ENCODE assay signal across 8 mouse cellular contexts in the genomic region with DNA sequence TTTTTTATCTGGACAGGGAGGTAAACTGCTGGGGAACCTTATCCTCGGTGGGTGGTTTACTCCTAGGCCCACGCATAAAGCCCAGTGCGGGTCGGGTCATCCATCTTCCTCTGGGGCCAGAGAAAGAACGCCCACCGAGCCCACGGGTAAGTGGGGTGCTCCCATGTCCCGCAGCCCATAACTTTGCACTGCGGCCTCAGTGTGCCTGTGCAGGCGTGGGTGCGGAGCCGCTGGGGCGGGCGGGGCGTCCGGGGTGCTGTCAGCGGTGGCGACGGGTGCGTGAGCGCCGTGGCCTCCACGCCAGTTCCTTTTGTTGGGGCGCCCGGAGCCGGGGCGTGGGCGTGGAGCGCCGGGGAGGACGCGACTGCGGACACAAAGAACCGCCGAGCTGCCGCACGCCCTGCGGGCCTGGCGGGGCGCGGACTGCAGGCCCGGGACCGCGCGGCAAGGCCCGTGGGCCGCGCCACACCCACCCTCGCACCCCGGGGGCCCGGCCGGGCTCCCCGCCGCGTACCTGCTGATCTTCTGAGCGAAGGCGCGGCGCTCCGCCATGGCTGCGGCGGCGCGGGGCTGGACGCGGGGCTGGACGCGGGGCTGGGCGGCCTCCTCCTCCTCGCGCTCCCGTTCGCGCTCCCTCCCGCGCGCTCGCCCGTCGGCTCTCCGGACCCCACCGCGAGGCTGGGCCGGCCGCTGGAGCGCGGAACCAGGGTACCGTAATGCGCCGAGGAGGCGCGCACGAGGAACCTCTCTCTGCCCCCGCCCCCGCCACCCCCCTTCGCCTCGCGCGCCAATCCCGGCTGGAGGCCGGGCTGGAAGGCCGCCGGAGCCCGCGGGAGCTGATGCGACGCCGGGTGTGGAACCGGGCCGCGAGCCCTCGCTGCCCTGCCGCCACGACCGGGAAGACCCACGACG. TPM values are rescaled to one million over a fixed set of nuclear protein-coding genes. Genes with fewer than 3 reads are reported as not detected.
DNase-seq lines count a peak whose midpoint lies in the region; ATAC-seq and TF ChIP-seq lines count a peak whose summit lies in the region.

A gene (minus strand): TSS at position 705 of the 912 bp plus-strand sequence.

- DNase-seq in NIH3T3 (ENCODE audit: low read depth) = peak; percentile 98
- DNase-seq in cerebellum, adult 9-11 months = peak; percentile 78
- DNase-seq in heart, postnatal 4 days = peak; percentile 91
- DNase-seq in layer of hippocampus, adult 2 months (ENCODE audit: low spot score in 2 of 2) = peak; percentile 53 to 80
- DNase-seq in lung, adult 2 months = peak; percentile 81
- peak; percentile 76 for DNase-seq in ovary, adult 18-20 months (ENCODE audit: low spot score)
- DNase-seq in thymus, postnatal 0 days (ENCODE audit: low spot score) = peak; percentile 6

- no peak for TF ChIP-seq POLR2A in lung, adult 2 months (IDR thresholded peaks at IDR 0.05; ENCODE audit: borderline replicate concordance, extremely low read depth, low read depth, low read length)

- under 1% methylated on average over 103 of the region's 117 CpGs for WGBS in lung, adult 2 months

- peak within 1 kb of the TSS; percentile 78 for H3K4me3 ChIP-seq in layer of hippocampus, adult 2 months
- peak within 1 kb of the TSS; percentile 87 for H3K4me3 ChIP-seq in lung, adult 2 months (replicated peaks; ENCODE audit: extremely low read depth, low read depth, low read length)

- H3K27ac ChIP-seq in layer of hippocampus, adult 2 months = peak within 1 kb of the TSS; percentile 95

- no peak for TF ChIP-seq CTCF in layer of hippocampus, adult 2 months (conservative IDR thresholded peaks at IDR 0.05)
- TF ChIP-seq CTCF in lung, adult 2 months (IDR thresholded peaks at IDR 0.05; ENCODE audit: insufficient read depth, low read length) = no peak

- ATAC-seq in frontal cortex, adult (ENCODE audit: low TSS enrichment) = peak; percentile 67

- peaks cover 7% of the 10 kb centered on the region for H3K4me1 ChIP-seq in lung, adult 2 months (ENCODE audit: control insufficient read depth, insufficient read depth, low read length)

RNA-seq across cellular contexts. Expression of the gene that starts here (rescaled TPM):
- total RNA-seq in heart, postnatal 4 days (2021) = 10 to 100 TPM; 30.6 to 37.8 TPM
- 10 to 100 TPM; 31.2 to 39.7 TPM for total RNA-seq in layer of hippocampus, adult 2 months (2021)
- polyA plus RNA-seq in lung, adult 2 months (2012; rRNA removed) = 25.7 and 38.0 TPM in 2 replicates
- 6.0 and 6.1 TPM in 2 replicates for polyA plus RNA-seq in thymus, postnatal 0 days (2015; fragmentation: Nextera tagmentation; extraction: Ambion mirVana)

Comparison
In these comparisons a context has a peak if more than half of its experiments do, and no peak if none do; other contexts are left out.
1. Peak in every context shown above with its lines: DNase-seq, ATAC-seq, H3K4me3 ChIP-seq and H3K27ac ChIP-seq.
2. DNase-seq: peak in every context shown above with its lines; median percentile 98 in NIH3T3; 91 in heart, postnatal 4 days; 81 in lung, adult 2 months; 78 in cerebellum, adult 9-11 months; 76 in ovary, adult 18-20 months; 66 in layer of hippocampus, adult 2 months; 6 in thymus, postnatal 0 days.